Mouse (Mus musculus) ZHBTc4 (cell line): ENCODE data around the gene Prom2.

Source experiments
- DNase-seq: peaks from one replicate; pipeline ENCODE4 v3.0.0-alpha.2; 2011; ENCODE audit warnings: low read depth, low spot score

Gene Prom2

GRCm38 (mm10) chr2:127523950-127524729 lies 17.1 kb downstream of the Prom2 start:
- no peak for DNase-seq

GRCm38 (mm10) chr2:127522006-127522441 lies 19.2 kb downstream of the Prom2 start, which contains the start of gene Kcnip3:
Kcnip3 (minus strand) TSS chr2:127522094.
- DNase-seq, result peak; percentile 73

GRCm38 (mm10) chr2:127521172-127522005 lies 19.9 kb downstream of the Prom2 start:
- peak; percentile 28 for DNase-seq

- no peak for DNase-seq
Measured at GRCm38 (mm10) chr2:127520123-127520522, 21.1 kb downstream of the Prom2 start.

- no peak for DNase-seq
Measured at GRCm38 (mm10) chr2:127519308-127519707, 22.0 kb downstream of the Prom2 start.

- DNase-seq, result no peak
Measured at GRCm38 (mm10) chr2:127518831-127519230, 22.4 kb downstream of the Prom2 start.

GRCm38 (mm10) chr2:127518273-127518672 lies 23.0 kb downstream of the Prom2 start:
- DNase-seq, result no peak

- DNase-seq, result no peak
Measured at GRCm38 (mm10) chr2:127517081-127517480, 24.2 kb downstream of the Prom2 start.

- DNase-seq, result no peak
Measured at GRCm38 (mm10) chr2:127514380-127515124, 26.7 kb downstream of the Prom2 start.

GRCm38 (mm10) chr2:127513244-127513643 lies 28.0 kb downstream of the Prom2 start:
- DNase-seq, result no peak

GRCm38 (mm10) chr2:127511426-127511825 lies 29.8 kb downstream of the Prom2 start:
- DNase-seq, result no peak

- no peak for DNase-seq
Measured at GRCm38 (mm10) chr2:127507967-127508660, 33.2 kb downstream of the Prom2 start.

- peak; percentile 86 for DNase-seq
Measured at GRCm38 (mm10) chr2:127507077-127507774, 34.0 kb downstream of the Prom2 start.

GRCm38 (mm10) chr2:127506131-127506632 lies 35.1 kb downstream of the Prom2 start:
- no peak for DNase-seq

GRCm38 (mm10) chr2:127505196-127505595 lies 36.1 kb downstream of the Prom2 start:
- DNase-seq, result no peak

GRCm38 (mm10) chr2:127503751-127504549 lies 37.3 kb downstream of the Prom2 start:
- DNase-seq, result no peak

- peak; percentile 79 for DNase-seq
Measured at GRCm38 (mm10) chr2:127501061-127501460, 40.2 kb downstream of the Prom2 start.

- no peak for DNase-seq
Measured at GRCm38 (mm10) chr2:127498750-127499149, 42.5 kb downstream of the Prom2 start.

GRCm38 (mm10) chr2:127496321-127496720 lies 44.9 kb downstream of the Prom2 start:
- no peak for DNase-seq
